Mouse (Mus musculus) liver, embryonic 13.5 days (tissue): ENCODE data around the gene Ces1f. TPM values are rescaled to one million over a fixed set of nuclear protein-coding genes. Genes with fewer than 3 reads are reported as not detected.

Source experiments
- ATAC-seq: fragments of 200-750 bp; cut with Nextera tagmentation; 2 replicates; pipeline ENCODE4 v1.8.0; 2017; ENCODE audit warnings: low read depth, mild to moderate bottlenecking, moderate number of reproducible peaks, moderate library complexity
- DNase-seq: peaks from one replicate; pipeline ENCODE4 v3.0.0; 2022
- H3K27ac ChIP-seq: fragments of 300-500 bp; sonication (generic); 2 replicates; pipeline ENCODE4 v1.5.1; 2015; ENCODE audit warnings: moderate library complexity, mild to moderate bottlenecking, inconsistent platforms
- H3K27me3 ChIP-seq: fragments of 300-500 bp; sonication (generic); 2 replicates; pipeline ENCODE4 v1.6.1; 2015; ENCODE audit warnings: mild to moderate bottlenecking, inconsistent platforms
- H3K36me3 ChIP-seq: fragments of 300-500 bp; sonication (generic); 2 replicates; pipeline ENCODE4 v1.6.1; 2015; ENCODE audit warnings: mild to moderate bottlenecking, inconsistent platforms
- H3K4me1 ChIP-seq: fragments of 300-500 bp; sonication (generic); replicated peaks from 2 replicates; pipeline ENCODE4 v1.6.1; 2015; ENCODE audit warnings: inconsistent platforms
- H3K4me2 ChIP-seq: fragments of 300-500 bp; sonication (generic); 2 replicates; pipeline ENCODE4 v1.6.1; 2015; ENCODE audit warnings: inconsistent platforms, mild to moderate bottlenecking, moderate library complexity
- H3K4me3 ChIP-seq: fragments of 300-500 bp; sonication (generic); replicated peaks from 2 replicates; pipeline ENCODE4 v1.5.1; 2015; ENCODE audit warnings: mild to moderate bottlenecking, inconsistent platforms
- H3K9ac ChIP-seq: fragments of 300-500 bp; sonication (generic); 2 replicates; pipeline ENCODE4 v1.6.1; 2015; ENCODE audit warnings: mild to moderate bottlenecking, inconsistent platforms
- H3K9me3 ChIP-seq: fragments of 300-500 bp; sonication (generic); replicated peaks from 2 replicates; pipeline ENCODE4 v1.6.1; 2016; ENCODE audit warnings: inconsistent platforms
- WGBS: fragments of 180-500 bp; shearing (Covaris S2); methylation state at CpG from one replicate; pipeline ENCODE4 v1.1.7; 2015; ENCODE audit not compliant: insufficient replicate concordance; 5-methylcytosine and 5-hydroxymethylcytosine counted together
- polyA plus RNA-seq: library from polyadenylated mRNA; unstranded; fragments of >200 nt; fragmentation: Nextera tagmentation; extraction: Ambion mirVana; gene quantifications from 2 replicates; pipeline ENCODE4 v1.2.1, GENCODE M21; 2015

Gene Ces1f
- 0.15 and 0.17 TPM in 2 replicates for polyA plus RNA-seq

- Histone ChIP-seq H3K4me3 (no peak within 1 kb of the TSS), H3K27ac (no peak within 1 kb of the TSS), H3K4me2 (no peak within 1 kb of the TSS), H3K36me3 (no peaks in the 10 kb centered on the region), H3K9me3 (no peaks in the 10 kb centered on the region; the same call in 1 of the 2 replicates), H3K9ac (no peak within 1 kb of the TSS), H3K4me1 (no peaks in the 10 kb centered on the region), H3K27me3 (no peaks in the 10 kb centered on the region)
- ATAC-seq (no peak), DNase-seq (no peak)
- 68% methylated on average over 1 of the region's 1 CpGs for WGBS
Measured at GRCm38 (mm10) chr8:93279556-93279955, at the start of gene Ces1f. Ces1f (minus strand) TSS chr8:93279747.

GRCm38 (mm10) chr8:93325123-93325522 lies 45.6 kb upstream of the Ces1f start:
- 47% methylated on average over 2 of the region's 2 CpGs for WGBS
- Histone ChIP-seq H3K4me2 (no peak overlapping the region), H3K27ac (no peak overlapping the region), H3K9me3 (0 out of 2 replicates have a peak, but pooled peaks cover 5% of the 10 kb centered on the region), H3K27me3 (no peaks in the 10 kb centered on the region), H3K36me3 (no peaks in the 10 kb centered on the region), H3K9ac (no peak overlapping the region), H3K4me3 (no peak overlapping the region), H3K4me1 (no peaks in the 10 kb centered on the region)
- ATAC-seq = peak; percentile 26; the same call in 1 of the 2 replicates
- no peak for DNase-seq

- H3K9ac ChIP-seq = no peak overlapping the region
- H3K4me3 ChIP-seq = no peak overlapping the region
- H3K27ac ChIP-seq = no peak overlapping the region
- no peaks in the 10 kb centered on the region for H3K27me3 ChIP-seq
- no peak overlapping the region for H3K4me2 ChIP-seq
- H3K9me3 ChIP-seq = no peaks in the 10 kb centered on the region
- whole genome bisulfite sequencing = 61% methylated on average over 2 of the region's 2 CpGs
- ATAC-seq (no peak), DNase-seq (no peak)
- no peaks in the 10 kb centered on the region for H3K4me1 ChIP-seq
- no peaks in the 10 kb centered on the region for H3K36me3 ChIP-seq
Measured at GRCm38 (mm10) chr8:93317031-93317430, 37.5 kb upstream of the Ces1f start.

- ATAC-seq = no peak
- no peak overlapping the region for H3K9ac ChIP-seq
- H3K4me3 ChIP-seq = no peak overlapping the region
- DNase-seq = no peak
- no peaks in the 10 kb centered on the region for H3K4me1 ChIP-seq
- H3K27ac ChIP-seq = no peak overlapping the region
- WGBS = 58% methylated on average over 2 of the region's 2 CpGs
- H3K36me3 ChIP-seq = no peaks in the 10 kb centered on the region
- no peak overlapping the region for H3K4me2 ChIP-seq
- no peaks in the 10 kb centered on the region for H3K9me3 ChIP-seq
- H3K27me3 ChIP-seq = no peaks in the 10 kb centered on the region
Measured at GRCm38 (mm10) chr8:93315557-93315956, 36.0 kb upstream of the Ces1f start.

GRCm38 (mm10) chr8:93283896-93284295 lies 4.3 kb upstream of the Ces1f start:
- no peak overlapping the region for H3K9ac ChIP-seq
- no peak overlapping the region for H3K4me3 ChIP-seq
- H3K4me2 ChIP-seq = no peak overlapping the region
- ATAC-seq (no peak), DNase-seq (no peak)
- H3K9me3 ChIP-seq = 0 out of 2 replicates have a peak, but pooled peaks cover 2% of the 10 kb centered on the region
- no peaks in the 10 kb centered on the region for H3K4me1 ChIP-seq
- 54% methylated on average over 2 of the region's 2 CpGs for WGBS
- H3K27me3 ChIP-seq = no peaks in the 10 kb centered on the region
- H3K27ac ChIP-seq = no peak overlapping the region
- H3K36me3 ChIP-seq = no peaks in the 10 kb centered on the region

GRCm38 (mm10) chr8:93282349-93282748 lies 2.8 kb upstream of the Ces1f start:
- H3K4me1 ChIP-seq = no peaks in the 10 kb centered on the region
- no peak for ATAC-seq
- no peak for DNase-seq
- no peak overlapping the region for H3K27ac ChIP-seq
- H3K36me3 ChIP-seq = no peaks in the 10 kb centered on the region
- H3K4me3 ChIP-seq = no peak overlapping the region
- H3K4me2 ChIP-seq = no peak overlapping the region
- 0 out of 2 replicates have a peak, but pooled peaks cover 2% of the 10 kb centered on the region for H3K9me3 ChIP-seq
- H3K27me3 ChIP-seq = no peaks in the 10 kb centered on the region
- no peak overlapping the region for H3K9ac ChIP-seq
- WGBS = 50% methylated on average over 3 of the region's 3 CpGs

- Histone ChIP-seq H3K4me2 (no peak overlapping the region), H3K4me3 (no peak overlapping the region), H3K4me1 (no peaks in the 10 kb centered on the region), H3K27me3 (no peaks in the 10 kb centered on the region), H3K36me3 (no peaks in the 10 kb centered on the region), H3K9ac (no peak overlapping the region), H3K27ac (no peak overlapping the region), H3K9me3 (no peaks in the 10 kb centered on the region; the same call in 1 of the 2 replicates)
- 49% methylated on average over 4 of the region's 4 CpGs for WGBS
- DNase-seq (no peak), ATAC-seq (no peak)
Measured at GRCm38 (mm10) chr8:93278176-93278805, 1.3 kb downstream of the Ces1f start.

GRCm38 (mm10) chr8:93274609-93275008 lies 4.9 kb downstream of the Ces1f start:
- no peak overlapping the region for H3K4me3 ChIP-seq
- no peaks in the 10 kb centered on the region for H3K27me3 ChIP-seq
- H3K9ac ChIP-seq = no peak overlapping the region
- WGBS = 63% methylated on average over 4 of the region's 4 CpGs
- H3K27ac ChIP-seq = no peak overlapping the region
- H3K36me3 ChIP-seq = no peaks in the 10 kb centered on the region
- no peaks in the 10 kb centered on the region for H3K4me1 ChIP-seq
- H3K4me2 ChIP-seq = no peak overlapping the region
- no peaks in the 10 kb centered on the region; the same call in 1 of the 2 replicates for H3K9me3 ChIP-seq
- DNase-seq (no peak), ATAC-seq (no peak)

GRCm38 (mm10) chr8:93273321-93273720 lies 6.2 kb downstream of the Ces1f start:
- WGBS = 67% methylated on average over 3 of the region's 3 CpGs
- Histone ChIP-seq H3K9ac (no peak overlapping the region), H3K4me1 (no peaks in the 10 kb centered on the region), H3K4me2 (no peak overlapping the region), H3K4me3 (no peak overlapping the region), H3K27me3 (no peaks in the 10 kb centered on the region), H3K9me3 (no peaks in the 10 kb centered on the region; the same call in 1 of the 2 replicates), H3K27ac (no peak overlapping the region), H3K36me3 (no peaks in the 10 kb centered on the region)
- DNase-seq (no peak), ATAC-seq (no peak)

- H3K4me3 ChIP-seq = no peak overlapping the region
- no peak for ATAC-seq
- 65% methylated on average over 4 of the region's 4 CpGs for WGBS
- H3K4me2 ChIP-seq = no peak overlapping the region
- H3K36me3 ChIP-seq = no peaks in the 10 kb centered on the region
- no peak for DNase-seq
- H3K27ac ChIP-seq = no peak overlapping the region
- H3K9me3 ChIP-seq = no peaks in the 10 kb centered on the region; the same call in 1 of the 2 replicates
- no peaks in the 10 kb centered on the region for H3K27me3 ChIP-seq
- H3K9ac ChIP-seq = no peak overlapping the region
- no peaks in the 10 kb centered on the region for H3K4me1 ChIP-seq
Measured at GRCm38 (mm10) chr8:93272686-93273085, 6.9 kb downstream of the Ces1f start.

GRCm38 (mm10) chr8:93261436-93261835 lies 18.1 kb downstream of the Ces1f start:
- Histone ChIP-seq H3K4me2 (no peak overlapping the region), H3K36me3 (no peaks in the 10 kb centered on the region), H3K27me3 (no peaks in the 10 kb centered on the region), H3K27ac (no peak overlapping the region), H3K4me1 (no peaks in the 10 kb centered on the region), H3K9ac (no peak overlapping the region), H3K4me3 (no peak overlapping the region), H3K9me3 (no peaks in the 10 kb centered on the region)
- DNase-seq = no peak
- WGBS = 32% methylated on average over 2 of the region's 2 CpGs
- no peak for ATAC-seq

- Histone ChIP-seq H3K36me3 (no peaks in the 10 kb centered on the region), H3K4me2 (no peak overlapping the region), H3K27me3 (no peaks in the 10 kb centered on the region), H3K4me1 (no peaks in the 10 kb centered on the region), H3K4me3 (no peak overlapping the region), H3K9ac (no peak overlapping the region), H3K27ac (no peak overlapping the region), H3K9me3 (no peaks in the 10 kb centered on the region)
- DNase-seq (no peak), ATAC-seq (peak; percentile 60)
- 61% methylated on average over 1 of the region's 1 CpGs for WGBS
Measured at GRCm38 (mm10) chr8:93252400-93252925, 27.1 kb downstream of the Ces1f start.
